Mouse (Mus musculus) T-helper 17 cell (primary cell): ENCODE data around the gene Pdlim3.
"Not testable (repeated sequence)": the region's sequence is repeated elsewhere in the genome, so short reads cannot be mapped to it uniquely, and the experiment has no call there.

Source experiments
- in situ Hi-C, 2 experiments: fragments of 300-600 bp; cut with MboI, MseI; formaldehyde crosslinking; loops; 1 replicate in 1 of 2; 2 replicates in 1 of 2; pipeline ENCODE4 v1.15.1; 2025; ENCODE audit warnings: high pct_unique_total_duplicates in 2 of 2

Gene Pdlim3

DNA sequence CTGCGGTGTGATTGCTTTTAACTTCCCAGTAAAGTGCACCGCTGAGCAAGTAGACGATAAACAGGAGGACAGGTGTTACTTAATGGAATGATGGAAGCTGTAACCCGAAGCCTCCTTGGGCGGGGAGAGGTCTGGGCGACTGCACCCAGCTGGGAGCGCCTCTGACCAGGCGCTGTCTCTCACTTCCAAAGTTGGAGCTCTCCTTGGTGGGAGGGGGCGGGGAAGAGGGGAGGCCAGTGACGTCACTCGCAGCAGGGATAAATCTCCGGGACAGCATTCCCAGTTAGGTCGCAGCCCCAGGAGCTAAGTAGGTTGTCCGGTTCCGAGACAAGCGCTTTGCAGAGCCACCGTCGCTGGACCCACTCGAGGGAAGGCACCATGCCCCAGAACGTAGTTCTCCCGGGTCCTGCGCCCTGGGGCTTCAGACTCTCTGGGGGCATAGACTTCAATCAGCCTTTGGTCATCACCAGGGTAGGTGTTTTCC is at the start of gene Pdlim3:
Gene Pdlim3 (plus strand): TSS at position 260 of the 484 bp plus-strand sequence.
- in situ Hi-C loops, result no loop called here

DNA sequence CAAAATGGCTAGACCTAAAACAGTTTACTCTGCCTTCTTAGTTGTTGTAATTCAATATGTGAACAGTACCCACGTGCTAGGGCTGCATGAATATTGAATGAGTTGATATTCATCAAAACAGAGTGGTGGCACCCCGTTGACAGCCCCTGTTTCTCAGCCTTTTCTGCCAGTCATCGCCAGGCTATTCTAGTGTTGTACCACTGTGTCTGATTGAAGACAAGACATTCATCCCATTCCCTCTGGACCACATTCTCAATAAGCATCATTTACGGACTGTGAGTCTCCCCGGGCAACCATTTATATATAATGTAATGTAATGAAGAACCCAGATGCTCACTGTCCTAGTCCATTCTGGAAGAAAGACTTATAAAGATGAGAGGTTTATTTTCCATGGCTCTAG is 42.0 kb upstream of the Pdlim3 start:
- in situ Hi-C loops, result no loop called here

DNA sequence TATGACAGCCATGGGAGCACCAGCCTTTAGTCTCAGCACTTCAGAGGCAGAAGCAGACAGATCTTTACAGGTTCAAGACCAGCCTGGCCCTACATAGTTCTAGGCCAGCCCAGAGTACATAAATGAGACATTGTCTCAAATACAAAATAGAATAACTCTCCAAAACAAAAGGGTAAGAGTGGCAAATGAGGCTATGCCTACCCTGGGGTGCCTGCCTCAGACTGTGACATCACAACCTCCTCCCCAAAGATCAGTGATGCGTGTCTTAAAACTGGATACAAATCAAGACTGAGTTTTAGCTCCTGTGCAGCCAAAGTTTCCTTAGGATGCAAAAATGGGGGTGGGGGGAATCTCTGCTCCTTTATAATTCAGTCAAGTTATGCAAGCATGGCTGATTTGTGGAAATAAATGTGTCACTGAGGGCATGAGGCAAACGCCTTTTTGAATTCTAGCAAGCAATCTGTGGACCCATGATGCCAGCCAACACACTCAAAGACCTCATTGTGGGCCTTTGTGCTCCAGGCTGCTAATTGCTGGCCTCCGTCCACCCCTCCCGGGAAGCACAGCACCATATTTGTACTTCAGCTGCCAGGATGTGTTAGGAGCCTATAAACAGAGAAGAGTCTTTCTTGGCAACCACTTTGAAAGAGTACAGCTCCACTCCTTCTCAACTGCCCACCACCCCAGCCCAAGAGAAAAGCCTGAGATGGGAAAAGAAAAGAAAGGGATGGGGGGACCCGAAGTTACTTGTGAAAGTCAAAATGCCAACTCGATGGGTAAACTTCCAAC is 41.0 kb upstream of the Pdlim3 start:
- in situ Hi-C loops, result no loop called here

DNA sequence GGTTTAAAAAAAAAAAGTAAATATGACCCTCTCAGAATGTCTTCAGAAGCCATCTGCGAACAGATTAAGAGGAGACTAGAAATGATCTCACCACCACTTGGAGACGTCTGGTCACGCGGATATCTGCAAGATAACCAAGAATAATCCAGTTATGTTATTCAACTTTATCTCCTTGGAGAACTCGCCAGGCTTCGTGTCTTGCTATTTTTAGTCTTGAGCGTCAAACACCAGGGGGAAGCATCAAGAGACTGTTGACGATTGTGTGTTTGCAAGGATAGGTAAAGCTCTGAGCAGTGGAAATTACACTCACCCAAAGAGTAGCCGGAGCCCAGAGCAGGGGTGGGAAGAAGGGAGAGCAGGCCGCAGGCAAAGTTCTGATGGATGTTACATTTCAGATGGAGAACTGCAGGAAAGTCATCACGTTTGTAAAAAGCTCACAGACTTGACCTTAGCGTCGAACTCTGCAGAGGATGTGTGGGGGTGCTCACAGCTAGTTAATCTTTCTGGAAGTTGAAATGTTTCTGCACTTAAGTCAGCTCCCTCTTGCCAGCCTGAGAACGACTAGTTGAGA is 40.3 kb upstream of the Pdlim3 start:
- in situ Hi-C loops, result no loop called here

DNA sequence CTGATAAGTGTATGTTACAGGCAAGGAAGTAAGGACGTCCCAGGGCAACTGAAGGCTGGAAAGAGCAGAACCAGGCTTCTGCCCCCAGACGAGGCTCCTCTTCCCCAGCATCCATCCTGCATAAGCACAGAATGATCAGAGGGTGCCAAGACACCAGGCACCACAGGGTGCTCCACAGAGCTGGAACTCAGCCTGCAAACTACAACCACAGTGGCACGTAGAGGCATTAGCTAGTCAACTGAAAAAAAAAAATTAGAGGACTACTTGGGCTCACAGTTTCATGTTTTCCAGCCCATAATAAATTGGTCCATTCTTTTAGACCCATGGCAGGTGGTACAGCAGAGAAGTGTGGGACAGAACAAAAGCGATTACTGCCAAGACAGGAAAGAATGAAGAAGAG is 39.4 kb upstream of the Pdlim3 start:
- in situ Hi-C loops, result no loop called here

DNA sequence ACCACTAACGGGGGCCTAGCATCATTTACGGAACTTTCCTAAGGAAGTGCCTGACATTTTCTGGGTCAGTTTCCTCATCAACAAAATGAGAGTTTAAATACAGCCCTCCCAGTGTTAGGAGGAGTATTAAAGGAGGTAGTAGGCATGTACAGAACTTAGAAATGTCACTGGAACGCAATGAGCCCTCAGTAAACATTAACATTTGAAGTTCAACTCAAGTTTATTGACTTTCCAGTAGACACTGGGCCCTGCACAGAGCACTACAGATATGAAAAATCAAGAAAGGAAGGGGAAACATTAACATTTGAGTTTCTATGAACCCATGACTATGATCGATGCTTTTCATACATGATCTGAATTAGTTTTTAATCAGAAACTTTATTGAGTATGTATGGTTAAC is 30.1 kb upstream of the Pdlim3 start:
- in situ Hi-C loops, result no loop called here

DNA sequence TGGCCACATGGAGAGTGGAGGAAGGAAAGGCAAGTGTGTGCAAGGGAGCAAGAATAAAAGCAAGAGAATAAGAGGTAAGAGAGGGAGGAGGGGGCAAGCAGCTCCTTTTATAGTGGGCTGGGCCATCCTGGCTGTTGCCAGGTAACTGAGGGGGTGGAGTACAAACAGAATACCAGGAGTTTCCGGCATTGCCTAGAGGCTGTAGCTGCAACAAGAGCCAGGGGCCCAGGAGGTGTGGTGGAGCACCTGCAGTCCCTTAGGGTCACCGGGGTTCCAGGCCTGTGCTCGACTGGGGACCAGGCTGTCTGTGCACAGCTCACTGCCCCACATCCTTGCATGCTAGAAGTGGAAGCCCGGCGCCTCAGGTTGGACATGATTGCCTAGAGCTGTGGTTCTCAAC is 27.5 kb upstream of the Pdlim3 start:
- in situ Hi-C loops, result no loop called here

DNA sequence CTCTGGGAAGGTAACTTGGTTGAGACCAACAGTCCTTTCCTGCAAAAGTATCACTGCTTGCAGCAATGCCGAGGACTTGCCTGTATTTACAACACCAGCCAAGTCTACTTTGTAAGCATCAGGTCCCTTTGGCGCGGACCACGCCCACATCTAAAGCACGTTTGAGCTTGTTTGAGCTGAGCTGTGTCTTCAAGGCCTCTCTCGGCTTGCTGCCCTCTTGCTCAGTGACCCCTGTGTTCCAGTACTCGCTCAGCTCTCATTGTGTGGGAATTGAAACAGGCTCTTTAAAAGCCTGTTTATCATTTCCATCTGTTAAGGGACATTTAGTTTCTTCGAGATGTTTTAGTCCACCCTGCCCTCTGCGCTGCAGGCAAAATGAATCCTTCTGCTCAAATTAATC is 26.9 kb upstream of the Pdlim3 start:
- in situ Hi-C loops, result no loop called here

DNA sequence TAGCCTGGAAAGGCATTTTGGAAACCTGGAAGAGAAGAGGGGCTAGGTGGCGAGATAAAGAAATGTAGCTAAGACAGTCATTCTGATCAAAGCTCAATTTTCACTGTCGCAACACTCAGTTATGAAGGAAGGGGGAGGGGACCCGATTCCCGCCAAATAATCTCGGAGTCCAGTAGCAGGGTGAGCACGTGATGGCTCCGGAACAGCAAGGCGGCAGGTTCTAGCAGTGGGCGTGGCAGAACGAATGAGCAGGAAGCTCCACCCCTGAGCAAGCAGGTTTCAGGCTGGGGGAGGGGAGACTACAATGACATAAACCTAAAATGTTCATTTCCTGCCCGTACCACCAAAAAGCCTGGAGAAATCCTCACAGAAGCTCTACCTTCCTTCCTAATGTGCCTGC is 13.7 kb upstream of the Pdlim3 start:
- in situ Hi-C loops, result not testable (repeated sequence)

DNA sequence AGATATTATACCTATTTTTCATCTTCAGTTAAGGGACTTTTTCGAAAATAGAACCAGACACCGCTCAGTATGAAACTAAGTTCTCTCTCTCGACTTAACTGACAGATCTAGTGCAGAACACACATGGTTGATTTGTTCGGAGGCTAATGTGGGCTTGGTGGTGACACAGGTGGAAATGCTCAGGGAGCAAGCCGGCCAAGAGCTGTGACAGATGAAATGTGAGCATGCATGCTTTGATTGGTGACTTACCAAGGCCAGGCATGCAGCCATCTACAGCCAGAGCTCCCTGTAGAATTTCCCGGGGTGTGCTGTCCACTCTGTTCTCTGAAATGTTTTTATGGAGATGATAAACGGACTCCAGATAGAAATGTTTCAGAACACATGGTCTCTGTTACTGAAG is 13.2 kb upstream of the Pdlim3 start:
- in situ Hi-C loops, result no loop called here

DNA sequence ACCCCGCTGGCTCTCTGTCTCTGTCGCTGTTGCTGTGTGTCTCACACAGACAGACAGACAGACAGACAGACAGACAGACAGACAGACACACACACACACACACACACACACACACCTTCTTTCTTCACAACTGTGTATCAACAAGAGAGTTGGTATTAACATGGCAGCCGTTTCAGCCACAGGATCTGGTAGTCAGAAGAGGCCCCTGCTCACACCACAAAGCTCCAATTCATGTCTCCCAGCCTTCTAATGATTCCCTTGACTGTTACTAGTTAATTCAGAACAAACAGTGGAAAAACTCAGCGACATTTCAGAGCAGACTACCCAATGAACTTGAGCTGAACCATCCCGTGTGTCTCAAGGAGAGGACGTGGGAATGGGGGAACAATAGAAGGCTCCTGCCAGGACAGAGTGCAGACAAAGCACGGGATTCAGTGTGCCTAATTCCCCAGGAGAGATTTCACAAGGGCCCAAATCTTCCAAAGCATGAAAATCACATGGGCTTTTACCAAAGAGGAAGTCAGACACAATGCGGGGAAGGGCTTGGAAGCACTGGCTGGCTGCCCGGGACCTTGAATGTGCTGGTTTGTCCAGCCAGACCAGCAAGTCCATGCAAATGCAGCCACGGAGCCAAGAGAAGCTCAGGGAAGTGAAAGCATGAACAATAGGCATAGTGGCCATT is 10.2 kb upstream of the Pdlim3 start:
- in situ Hi-C loops, result no loop called here

DNA sequence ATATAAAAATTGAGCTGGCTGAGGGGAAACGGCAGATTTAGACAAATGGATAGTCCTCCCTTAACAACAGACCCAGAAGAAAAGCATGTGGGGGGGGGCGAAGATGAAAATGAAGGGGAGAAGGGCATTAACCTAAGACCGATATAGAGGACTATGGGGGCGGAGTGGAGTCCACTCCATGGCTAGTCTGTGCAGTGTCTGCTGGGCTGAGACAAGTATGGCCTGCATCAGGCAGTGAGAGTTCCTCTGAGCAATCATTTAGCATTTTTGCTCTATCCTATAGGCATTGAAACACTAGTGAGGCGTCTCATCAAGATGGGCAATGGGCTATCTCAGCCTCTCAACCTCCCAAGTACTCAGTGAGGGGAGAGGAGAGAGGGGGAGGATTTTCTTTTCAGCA is 8.9 kb upstream of the Pdlim3 start:
- in situ Hi-C loops, result no loop called here

DNA sequence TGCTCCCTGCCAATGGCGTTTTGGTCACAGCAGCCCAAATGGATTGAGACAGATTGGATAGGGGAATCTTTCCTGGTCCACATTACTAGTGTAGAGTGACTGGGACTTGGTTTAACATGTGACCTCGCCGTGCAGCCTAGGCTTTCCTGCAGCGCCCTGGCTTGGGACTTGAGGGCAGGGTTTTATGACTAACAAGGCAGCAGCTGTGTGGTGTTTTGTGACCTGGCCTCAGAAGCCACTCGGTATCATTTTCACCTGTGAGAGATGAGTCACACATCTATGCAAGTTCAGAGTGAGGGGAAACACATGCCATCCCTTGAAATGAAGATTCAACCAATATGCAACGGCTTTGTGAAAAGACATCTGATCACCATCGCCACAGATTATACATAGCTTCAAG is 7.6 kb upstream of the Pdlim3 start:
- in situ Hi-C loops, result no loop called here

DNA sequence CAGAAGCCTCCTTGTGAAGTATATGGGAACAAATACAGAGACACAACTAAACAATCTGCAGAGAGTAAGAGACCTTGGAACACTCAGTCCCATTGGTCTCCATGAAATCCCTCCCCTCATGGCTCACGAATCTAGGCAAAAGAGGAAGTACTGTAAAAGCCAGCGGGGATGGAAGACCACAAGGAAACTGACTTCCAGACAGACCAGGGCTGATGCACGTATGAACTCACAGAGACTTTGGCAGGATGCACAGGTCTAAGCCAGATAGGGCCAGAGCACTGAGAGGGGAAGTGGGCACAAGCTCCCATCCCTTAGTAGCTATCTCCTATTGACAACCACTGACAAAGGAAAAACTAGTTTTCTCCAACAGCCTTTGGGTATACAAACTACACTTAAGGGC is 4.8 kb upstream of the Pdlim3 start:
- in situ Hi-C loops, result no loop called here

DNA sequence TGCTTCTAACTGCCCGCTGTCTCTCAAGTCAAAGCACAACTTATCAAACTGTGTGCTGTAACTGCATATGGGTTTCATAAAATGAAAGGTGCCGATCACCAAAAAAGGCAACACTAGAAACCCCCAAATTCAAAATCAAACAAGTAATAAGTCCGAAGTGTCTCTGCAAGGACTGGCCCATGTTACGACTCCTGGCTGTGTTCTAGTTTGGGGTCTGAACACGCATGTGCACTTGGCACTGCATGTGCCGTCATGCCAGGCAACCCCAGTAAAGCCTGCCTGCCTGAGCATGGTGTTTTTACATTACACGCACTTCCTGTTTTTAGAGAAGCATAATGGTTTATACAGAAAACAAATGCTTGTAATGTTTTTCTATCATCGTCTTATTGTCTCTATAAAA is 3.5 kb upstream of the Pdlim3 start:
- in situ Hi-C loops, result no loop called here

DNA sequence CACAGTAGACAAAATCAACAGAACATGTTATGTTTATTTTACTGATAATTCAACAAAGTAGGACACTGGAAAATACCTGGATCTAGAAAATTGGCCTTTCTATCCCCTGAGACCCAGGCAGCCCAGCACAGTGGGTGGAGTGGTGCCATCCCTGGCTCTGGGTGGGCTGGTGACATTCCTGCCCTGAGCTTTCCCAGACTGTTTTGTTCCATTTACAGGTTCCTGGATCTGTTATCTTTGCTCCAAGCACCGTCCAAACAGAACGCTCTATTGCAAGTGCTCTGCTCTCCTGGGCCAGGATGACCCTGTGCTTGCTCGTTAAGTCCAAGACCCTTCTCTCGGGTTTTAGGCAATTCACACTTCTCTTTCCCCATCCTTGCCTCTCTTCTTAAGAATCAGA is 1.5 kb upstream of the Pdlim3 start:
- in situ Hi-C loops, result no loop called here

DNA sequence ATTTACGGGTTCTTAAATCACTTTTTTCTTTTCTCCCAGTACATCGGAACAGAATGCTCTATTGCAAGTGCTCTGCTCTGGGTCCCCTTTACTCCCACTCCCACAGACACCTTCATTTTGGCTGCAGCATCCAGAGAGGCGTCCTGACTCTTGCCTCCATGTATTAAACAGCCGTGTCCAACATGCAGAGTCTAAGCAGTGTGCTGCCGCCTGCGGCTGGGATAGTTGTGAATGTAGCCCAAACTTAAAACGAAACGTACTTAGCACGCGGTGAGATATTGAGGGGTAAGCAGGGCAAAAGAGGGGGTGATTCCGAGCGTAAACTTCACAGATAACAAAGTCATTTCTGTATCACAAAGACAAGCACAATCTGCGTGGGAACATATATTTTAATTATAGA is 709 bp upstream of the Pdlim3 start:
- in situ Hi-C loops, result no loop called here

DNA sequence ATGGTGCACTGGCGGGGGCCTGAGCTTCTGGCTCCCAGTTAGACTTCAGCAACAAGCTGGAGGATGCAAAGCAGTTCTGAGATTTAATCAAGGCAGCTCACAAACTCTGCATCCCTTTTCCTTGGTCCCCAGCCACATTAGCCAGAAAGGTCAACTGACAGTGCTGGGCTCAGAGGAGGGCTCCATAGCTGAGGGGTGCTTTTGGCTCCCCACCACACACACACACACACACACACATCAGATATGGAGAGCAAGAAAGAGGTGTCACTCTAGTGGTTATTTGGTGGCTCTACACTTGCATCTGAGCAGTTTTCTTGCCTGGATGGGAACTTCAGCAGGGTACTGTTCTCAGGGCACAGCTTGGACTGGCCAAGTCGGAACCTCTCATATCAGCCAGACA is 514 bp downstream of the Pdlim3 start:
- in situ Hi-C loops, result no loop called here

DNA sequence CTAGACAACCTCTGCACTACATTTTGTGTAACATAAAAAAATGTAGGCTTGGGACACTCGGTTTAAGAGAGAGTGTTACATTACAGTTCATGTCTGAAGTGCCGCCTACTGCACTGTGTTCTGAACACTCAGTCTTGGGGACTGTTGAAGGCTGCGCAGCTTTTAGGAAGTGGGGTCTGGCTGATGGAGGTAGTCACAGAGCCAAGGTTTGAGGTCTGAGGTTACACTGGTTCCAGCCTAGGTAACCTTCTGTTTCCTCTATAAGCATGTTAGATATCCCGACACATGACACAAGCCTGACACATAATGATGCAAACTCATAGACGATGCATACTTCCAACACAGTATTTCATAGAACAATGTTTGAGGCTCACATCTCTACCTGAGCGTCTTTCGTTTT is 4.5 kb downstream of the Pdlim3 start:
- in situ Hi-C loops, result no loop called here

DNA sequence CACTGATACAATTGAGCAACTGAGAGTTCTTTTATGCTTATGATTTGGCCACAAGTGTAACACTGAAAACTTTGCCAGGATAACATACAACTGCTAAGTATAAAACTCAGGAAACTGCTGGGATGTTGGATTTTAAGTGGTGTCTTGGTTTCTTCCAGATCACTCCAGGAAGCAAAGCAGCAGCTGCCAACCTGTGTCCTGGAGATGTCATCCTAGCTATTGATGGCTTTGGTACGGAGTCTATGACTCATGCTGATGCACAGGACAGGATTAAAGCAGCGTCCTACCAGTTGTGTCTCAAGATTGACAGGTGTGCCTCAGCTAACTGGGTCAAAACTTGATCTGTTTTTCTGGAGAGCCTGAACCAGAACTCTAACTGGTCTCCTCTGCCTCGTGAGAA is 11.3 kb downstream of the Pdlim3 start:
- in situ Hi-C loops, result no loop called here

DNA sequence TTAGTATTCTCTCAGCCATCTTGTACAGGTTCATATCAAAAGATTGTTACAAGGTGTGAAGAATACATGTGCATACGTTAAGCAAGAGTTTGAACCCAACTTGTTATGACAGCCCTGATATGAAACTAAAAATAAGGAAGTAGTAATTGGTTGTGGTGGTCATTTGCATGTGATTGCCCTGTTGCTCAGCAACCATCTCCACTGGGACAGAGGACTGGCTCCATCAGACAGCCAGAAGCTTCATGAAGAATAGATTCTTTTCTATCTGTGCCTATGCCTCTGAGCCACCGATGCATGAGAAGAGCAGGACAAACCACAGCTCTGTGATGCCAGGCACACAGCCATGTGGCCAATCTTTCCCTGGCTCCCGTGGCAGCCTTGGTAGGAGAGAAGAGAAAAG is 14.5 kb downstream of the Pdlim3 start:
- in situ Hi-C loops, result no loop called here

DNA sequence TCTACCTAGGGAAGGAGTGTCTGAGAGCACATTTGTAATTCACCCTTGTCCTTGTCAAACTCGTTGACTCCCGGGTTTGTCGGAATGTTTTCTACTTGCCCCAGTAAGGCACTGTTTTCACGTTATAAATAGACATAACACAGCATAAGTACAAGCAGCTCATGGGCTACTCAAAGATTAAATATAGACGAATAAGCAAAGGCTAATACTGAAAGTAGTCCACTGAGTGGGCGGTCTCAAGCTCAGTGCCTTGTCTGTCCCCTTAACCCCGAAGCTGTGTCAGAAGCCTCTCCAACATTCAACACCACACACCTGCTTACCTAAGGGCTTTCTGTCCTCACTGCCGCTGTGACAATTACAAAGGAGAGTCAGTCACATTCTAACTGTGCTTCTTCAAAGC is 16.4 kb downstream of the Pdlim3 start:
- in situ Hi-C loops, result no loop called here

DNA sequence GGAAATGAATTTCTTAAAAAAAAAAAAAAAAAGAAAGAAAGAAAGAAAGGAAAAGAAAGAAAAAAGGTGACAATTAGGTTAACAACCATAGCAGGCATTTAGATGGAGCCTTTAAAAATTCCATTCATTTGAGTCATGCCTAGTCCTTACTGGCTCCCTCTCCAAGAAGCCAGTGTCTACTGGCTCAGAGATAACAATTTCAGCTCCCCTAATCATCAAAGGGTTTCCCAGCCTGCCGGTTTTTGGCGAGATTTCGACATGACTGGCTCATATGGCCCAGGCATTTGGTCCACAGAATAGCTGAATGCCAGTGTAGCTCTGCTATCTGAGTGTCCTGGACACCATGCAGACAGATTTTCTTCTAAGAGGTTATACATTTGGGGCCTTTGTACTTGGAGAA is 18.4 kb downstream of the Pdlim3 start:
- in situ Hi-C loops, result no loop called here
